Mouse (Mus musculus) lung, postnatal 0 days (tissue): ENCODE data around the gene Gm9999.

Experiments
- CTCF ChIP-seq: IDR thresholded peaks from 2 replicates; pipeline ENCODE4 v1.5.1; 2016; ENCODE audit warnings: antibody characterized with exemption, mild to moderate bottlenecking
- EP300 ChIP-seq: IDR thresholded peaks from 2 replicates; pipeline ENCODE4 v1.6.1; 2016; ENCODE audit warnings: antibody characterized with exemption, mild to moderate bottlenecking, control low read depth

- TF ChIP-seq CTCF (no peak), EP300 (no peak)
Measured at GRCm38 (mm10) chr7:47030517-47031193, 47.3 kb downstream of the Gm9999 start.
